Mouse (Mus musculus) C2C12 (cell line): ENCODE measurements around the gene Rnaseh2a.

Experiments used
- CTCF ChIP-seq: IDR thresholded peaks from one replicate; pipeline ENCODE4 v1.5.1; 2011; ENCODE audit not compliant: control insufficient read depth, insufficient read depth, insufficient read length
- FOSL1 ChIP-seq: IDR thresholded peaks from one replicate; pipeline ENCODE4 v1.8.0; 2011; ENCODE audit warnings: mild to moderate bottlenecking, low read length; ENCODE audit not compliant: poor library complexity, insufficient read depth, severe bottlenecking
- MAX ChIP-seq: IDR thresholded peaks from one replicate; pipeline ENCODE4 v1.6.1; 2011; ENCODE audit warnings: mild to moderate bottlenecking, control low read depth

DNA sequence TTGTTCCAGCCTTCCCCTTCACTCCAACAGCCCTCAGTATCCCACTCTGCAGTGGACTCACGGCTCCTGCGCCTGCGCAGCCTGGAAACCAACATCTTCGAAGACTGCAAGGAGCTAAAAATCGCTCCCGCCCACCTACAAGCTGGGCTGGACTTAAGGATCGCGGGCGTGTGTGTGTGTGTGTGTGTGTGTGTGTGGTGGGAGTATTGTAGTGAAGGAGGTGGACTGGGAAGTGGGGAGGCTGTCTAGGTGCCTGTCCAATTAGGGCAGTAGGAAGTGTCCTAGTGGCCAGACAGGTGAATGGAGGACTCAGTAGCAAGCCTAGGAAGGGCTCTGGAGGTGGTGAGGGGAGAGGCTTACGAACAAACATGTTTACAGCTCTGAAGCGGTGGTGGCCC, 24.3 kb downstream of the Rnaseh2a start:
- no peak for TF ChIP-seq CTCF
- no peak for TF ChIP-seq MAX
- TF ChIP-seq FOSL1: no peak
